Mouse (Mus musculus) left cerebral cortex, postnatal 14 days (tissue): ENCODE measurements around the gene Gjd3. TPM values are rescaled to one million over a fixed set of nuclear protein-coding genes. Genes with fewer than 3 reads are reported as not detected.
"Not testable (repeated sequence)": the region's sequence is repeated elsewhere in the genome, so short reads cannot be mapped to it uniquely, and the experiment has no call there.

Experiments
- DNase-seq, 2 experiments: peaks; one replicate each; pipeline ENCODE4 v3.0.0; 2021 to 2022; ENCODE audit warnings: low spot score in 2 of 2, mixed read lengths in 1 of 2
- intact Hi-C: fragments of 180-260 bp; cut with DNase I; formaldehyde crosslinking; loops from one replicate; pipeline ENCODE4 v1.15.1; 2025
- long read RNA-seq, 2 experiments: library from polyadenylated mRNA; stranded (forward); transcript quantifications; one replicate each; pipeline ENCODE4 v2.0.0; 2021
- total RNA-seq, 2 experiments: library from RNA; stranded (reverse); gene quantifications; 2 replicates each; pipeline ENCODE4 v1.2.3; 2021

Gene Gjd3
- total RNA-seq: 1 to 10 TPM; 2.8 to 3.1 TPM
- long read RNA-seq, experiment 1, transcript Gjd3-201 (1 exons, 837 nt): major isoform, 7 of 7 reads
- long read RNA-seq, experiment 1, partial matches to known transcripts: 0 of 7 reads
- long read RNA-seq, experiment 1, other reads (novel, unspliced or antisense): 0 of 7 reads
- long read RNA-seq, experiment 2, partial matches to known transcripts: 0 of 2 reads
- long read RNA-seq, experiment 2, other reads (novel, unspliced or antisense): 0 of 2 reads

- DNase-seq: no peak
Observed at GRCm38 (mm10) chr11:98982773-98983133, at the start of gene Gjd3. Gene Gjd3 (minus strand): TSS chr11:98983016.

GRCm38 (mm10) chr11:99026899-99027440 lies 44.2 kb upstream of the Gjd3 start:
- no peak for DNase-seq
- intact Hi-C loops: no loop called here

More at GRCm38 (mm10) chr11:98982773-98983133, at the start of gene Gjd3:
- intact Hi-C loops: loop anchor here (2.0 to 10.0 kb wide), 4 partner anchors 55 to 322 kb away; no protein-coding TSS in a partner anchor

- DNase-seq: no peak
- intact Hi-C loops: no loop called here
Observed at GRCm38 (mm10) chr11:99025878-99026277, 43.1 kb upstream of the Gjd3 start.

GRCm38 (mm10) chr11:99024468-99025134 lies 41.8 kb upstream of the Gjd3 start:
- intact Hi-C loops: no loop called here
- no peak for DNase-seq

GRCm38 (mm10) chr11:99023500-99024467 lies 41.0 kb upstream of the Gjd3 start, which contains the start of gene Top2a:
Gene Top2a (minus strand): TSS chr11:99024189.
- intact Hi-C loops: no loop called here
- peak; percentile 98 to 99 for DNase-seq

- intact Hi-C loops: no loop called here
- no peak for DNase-seq
Observed at GRCm38 (mm10) chr11:99023094-99023493, 40.3 kb upstream of the Gjd3 start.

- intact Hi-C loops: no loop called here
- DNase-seq: no peak
Observed at GRCm38 (mm10) chr11:99022384-99022933, 39.6 kb upstream of the Gjd3 start.

- no peak for DNase-seq
- intact Hi-C loops: no loop called here
Observed at GRCm38 (mm10) chr11:99019844-99020243, 37.0 kb upstream of the Gjd3 start.

GRCm38 (mm10) chr11:99013856-99014255 lies 31.0 kb upstream of the Gjd3 start:
- DNase-seq: no peak
- intact Hi-C loops: no loop called here

GRCm38 (mm10) chr11:99010706-99011105 lies 27.9 kb upstream of the Gjd3 start:
- DNase-seq: no peak
- intact Hi-C loops: no loop called here

- intact Hi-C loops: no loop called here
- no peak for DNase-seq
Observed at GRCm38 (mm10) chr11:99010124-99010523, 27.3 kb upstream of the Gjd3 start.

- no peak for DNase-seq
- intact Hi-C loops: no loop called here
Observed at GRCm38 (mm10) chr11:99006788-99007187, 24.0 kb upstream of the Gjd3 start.

GRCm38 (mm10) chr11:98999243-98999642 lies 16.4 kb upstream of the Gjd3 start:
- intact Hi-C loops: no loop called here
- DNase-seq: no peak

GRCm38 (mm10) chr11:98998776-98999175 lies 16.0 kb upstream of the Gjd3 start:
- intact Hi-C loops: no loop called here
- DNase-seq: no peak

- intact Hi-C loops: no loop called here
Observed at GRCm38 (mm10) chr11:98997659-98998058, 14.8 kb upstream of the Gjd3 start.

GRCm38 (mm10) chr11:98995987-98996386 lies 13.2 kb upstream of the Gjd3 start:
- intact Hi-C loops: no loop called here

More at GRCm38 (mm10) chr11:98997659-98998058, 14.8 kb upstream of the Gjd3 start:
- DNase-seq: no peak

GRCm38 (mm10) chr11:98990866-98991265 lies 8.1 kb upstream of the Gjd3 start:
- no peak for DNase-seq
- intact Hi-C loops: no loop called here

More at GRCm38 (mm10) chr11:98995987-98996386, 13.2 kb upstream of the Gjd3 start:
- DNase-seq: no peak

- DNase-seq: not testable (repeated sequence)
- intact Hi-C loops: loop anchor here (10.0 kb wide), 1 partner anchor 317 kb away; no protein-coding TSS in a partner anchor
Observed at GRCm38 (mm10) chr11:98988260-98988659, 5.4 kb upstream of the Gjd3 start.

- intact Hi-C loops: loop anchor here (10.0 kb wide), 1 partner anchor 319 kb away; no protein-coding TSS in a partner anchor
- no peak for DNase-seq
Observed at GRCm38 (mm10) chr11:98985542-98985941, 2.7 kb upstream of the Gjd3 start.
